Mouse (Mus musculus): ENCODE results near the gene Tmem274.

DNA sequence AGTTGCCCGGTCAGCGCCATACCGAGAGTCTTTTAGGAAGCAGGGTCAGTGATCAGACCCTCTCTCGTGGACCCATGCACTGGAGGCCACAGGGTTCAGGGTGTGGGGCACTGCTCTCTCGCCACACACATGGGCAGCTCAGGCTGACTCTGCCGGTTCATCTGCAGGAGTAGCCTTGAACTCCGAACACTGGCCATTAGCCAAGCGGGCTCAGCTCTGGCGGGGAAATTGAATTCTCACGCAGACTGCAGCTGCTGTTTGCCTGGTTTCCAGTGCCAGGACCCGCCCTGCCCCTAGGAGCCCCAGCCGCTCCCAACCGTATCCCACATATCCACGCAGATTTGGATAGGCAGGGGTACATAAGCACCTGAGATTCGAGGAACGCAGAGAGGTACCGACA lies 22.9 kb upstream of the Tmem274 start:
- TF ChIP-seq POLR2A (IDR thresholded peaks at IDR 0.05; ENCODE audit: borderline replicate concordance, insufficient read depth, low read length), result no peak
- no peak for TF ChIP-seq CTCF (IDR thresholded peaks at IDR 0.05; ENCODE audit: borderline replicate concordance, insufficient read depth, low read depth, low read length)
